Mouse (Mus musculus): Measurements from ENCODE around the gene Gm2001.
A peak's percentile ranks its signal among the peaks of the same experiment; 100 is the strongest.
"Not testable (repeated sequence)": the region's sequence is repeated elsewhere in the genome, so short reads cannot be mapped to it uniquely, and the experiment has no call there.

Gene Gm2001

GRCm38 (mm10) chr12:87842239-87842638, at the start of gene Gm2001:
TSS of gene Gm2001 (minus strand) at chr12:87842339.
- DNase-seq: not testable (repeated sequence)

- not testable (repeated sequence) for DNase-seq
Measured at GRCm38 (mm10) chr12:87873772-87874171, 31.6 kb upstream of the Gm2001 start, which contains the start of gene Gm2016. TSS of gene Gm2016 (plus strand) at chr12:87874072.

- DNase-seq: not testable (repeated sequence)
Measured at GRCm38 (mm10) chr12:87864048-87864447, 21.9 kb upstream of the Gm2001 start.

- not testable (repeated sequence) for DNase-seq
Measured at GRCm38 (mm10) chr12:87863638-87864037, 21.5 kb upstream of the Gm2001 start.

GRCm38 (mm10) chr12:87861740-87862692, 19.9 kb upstream of the Gm2001 start:
- DNase-seq: peak; percentile 4

- not testable (repeated sequence) for DNase-seq
Measured at GRCm38 (mm10) chr12:87856067-87856466, 13.9 kb upstream of the Gm2001 start.

- not testable (repeated sequence) for DNase-seq
Measured at GRCm38 (mm10) chr12:87850657-87851056, 8.5 kb upstream of the Gm2001 start.

GRCm38 (mm10) chr12:87816277-87816676, 25.9 kb downstream of the Gm2001 start, which contains the start of gene BB287469:
TSS of gene BB287469 (plus strand) at chr12:87816577.
- not testable (repeated sequence) for DNase-seq

- DNase-seq: not testable (repeated sequence)
Measured at GRCm38 (mm10) chr12:87797971-87798370, 44.2 kb downstream of the Gm2001 start.

GRCm38 (mm10) chr12:87795212-87795611, 46.9 kb downstream of the Gm2001 start, which contains the start of gene Gm21936:
TSS of gene Gm21936 (plus strand) at chr12:87795512.
- not testable (repeated sequence) for DNase-seq
